Mouse (Mus musculus): ENCODE measurements around the gene Cacna1h. TPM values are rescaled to one million over a fixed set of nuclear protein-coding genes. Genes with fewer than 3 reads are reported as not detected.

Gene Cacna1h
- polyA plus RNA-seq, 1 experiment from 2014 or later = 10.3 TPM

- Histone ChIP-seq H3K4me3 (ENCODE audit: low read depth, low read length) (no peak within 1 kb of the TSS), H3K27me3 (ENCODE audit: control insufficient read depth, insufficient read depth, low read length) (peaks cover 2% of the 10 kb centered on the region; the same call in 1 of the 2 replicates), H3K27ac (ENCODE audit: low read depth, low read length) (no peak within 1 kb of the TSS), H3K9ac (ENCODE audit: low read depth, low read length) (no peak within 1 kb of the TSS), H3K9me3 (replicated peaks; ENCODE audit: control insufficient read depth, low read length) (no peaks in the 10 kb centered on the region), H3K36me3 (ENCODE audit: control insufficient read depth, insufficient read depth, low read length) (no peaks in the 10 kb centered on the region), H3K4me2 (no peak within 1 kb of the TSS), H3K4me1 (ENCODE audit: control insufficient read depth, insufficient read depth, low read length) (no peaks in the 10 kb centered on the region)
- 71% methylated on average over 2 of the region's 2 CpGs for WGBS (ENCODE audit: insufficient replicate concordance)
- no peak for ATAC-seq (replicated peaks; ENCODE audit: insufficient number of reproducible peaks, low FRiP score, low TSS enrichment)
These were observed 67.6 kb downstream of the Cacna1h start, which contains the start of gene Tpsb2 for GRCm38 (mm10) chr17:25366005-25366404. Gene Tpsb2, plus strand, starts transcription at chr17:25366305.

- H3K4me3 ChIP-seq (ENCODE audit: low read depth, low read length) = no peak overlapping the region
- H3K4me2 ChIP-seq = no peak overlapping the region
- H3K4me1 ChIP-seq (ENCODE audit: control insufficient read depth, insufficient read depth, low read length) = no peaks in the 10 kb centered on the region
- no peak for ATAC-seq (replicated peaks; ENCODE audit: insufficient number of reproducible peaks, low FRiP score, low TSS enrichment)
- H3K9ac ChIP-seq (ENCODE audit: low read depth, low read length) = no peak overlapping the region
- H3K36me3 ChIP-seq (ENCODE audit: control insufficient read depth, insufficient read depth, low read length) = no peaks in the 10 kb centered on the region
- peaks cover 2% of the 10 kb centered on the region; the same call in 1 of the 2 replicates for H3K27me3 ChIP-seq (ENCODE audit: control insufficient read depth, insufficient read depth, low read length)
- no peaks in the 10 kb centered on the region for H3K9me3 ChIP-seq (replicated peaks; ENCODE audit: control insufficient read depth, low read length)
- 4% methylated on average over 1 of the region's 1 CpGs for WGBS (ENCODE audit: insufficient replicate concordance)
- H3K27ac ChIP-seq (ENCODE audit: low read depth, low read length) = no peak overlapping the region
These were observed 69.9 kb downstream of the Cacna1h start for GRCm38 (mm10) chr17:25363726-25364125.

- WGBS (ENCODE audit: insufficient replicate concordance) = 57% methylated on average over 2 of the region's 2 CpGs
These were observed 72.3 kb downstream of the Cacna1h start for GRCm38 (mm10) chr17:25361291-25361690.

DNA sequence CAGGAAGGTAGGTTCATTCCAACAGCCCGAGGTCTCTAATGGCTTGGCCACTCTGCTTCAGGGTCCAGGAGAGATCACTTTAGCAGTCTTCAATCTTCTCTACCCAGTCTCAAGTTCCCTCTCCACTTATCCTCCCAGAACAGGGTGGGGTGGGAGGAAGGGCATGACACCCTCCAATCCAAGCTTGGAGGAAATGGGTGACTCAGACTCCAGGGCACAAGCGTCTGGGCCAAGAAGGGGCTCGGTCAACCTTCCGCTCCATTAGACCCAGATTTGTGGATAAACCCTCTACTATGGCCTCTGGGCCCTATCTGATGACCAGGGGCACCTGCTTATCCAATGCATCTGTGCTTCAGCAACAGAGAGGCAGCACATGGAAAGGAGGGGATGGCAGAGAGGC is 88.1 kb downstream of the Cacna1h start, which contains the start of gene Tpsab1:
Gene Tpsab1 (minus strand): TSS at position 101 of the 400 bp plus-strand sequence.
- Histone ChIP-seq H3K4me2 (no peak within 1 kb of the TSS), H3K9ac (ENCODE audit: low read depth, low read length) (no peak within 1 kb of the TSS), H3K27me3 (ENCODE audit: control insufficient read depth, insufficient read depth, low read length) (no peaks in the 10 kb centered on the region; the same call in 1 of the 2 replicates), H3K4me1 (ENCODE audit: control insufficient read depth, insufficient read depth, low read length) (no peaks in the 10 kb centered on the region), H3K27ac (ENCODE audit: low read depth, low read length) (no peak within 1 kb of the TSS), H3K36me3 (ENCODE audit: control insufficient read depth, insufficient read depth, low read length) (no peaks in the 10 kb centered on the region), H3K4me3 (ENCODE audit: low read depth, low read length) (no peak within 1 kb of the TSS), H3K9me3 (replicated peaks; ENCODE audit: control insufficient read depth, low read length) (no peaks in the 10 kb centered on the region)
- WGBS (ENCODE audit: insufficient replicate concordance) = 83% methylated on average over 4 of the region's 4 CpGs
- no peak for ATAC-seq (replicated peaks; ENCODE audit: insufficient number of reproducible peaks, low FRiP score, low TSS enrichment)

More at GRCm38 (mm10) chr17:25361291-25361690, 72.3 kb downstream of the Cacna1h start:
- no peak overlapping the region for H3K9ac ChIP-seq (ENCODE audit: low read depth, low read length)
- no peak overlapping the region for H3K4me2 ChIP-seq
- no peaks in the 10 kb centered on the region for H3K4me1 ChIP-seq (ENCODE audit: control insufficient read depth, insufficient read depth, low read length)
- H3K27me3 ChIP-seq (ENCODE audit: control insufficient read depth, insufficient read depth, low read length) = no peaks in the 10 kb centered on the region; the same call in 1 of the 2 replicates
- no peaks in the 10 kb centered on the region for H3K9me3 ChIP-seq (replicated peaks; ENCODE audit: control insufficient read depth, low read length)
- H3K4me3 ChIP-seq (ENCODE audit: low read depth, low read length) = no peak overlapping the region
- ATAC-seq (replicated peaks; ENCODE audit: insufficient number of reproducible peaks, low FRiP score, low TSS enrichment) = no peak
- H3K36me3 ChIP-seq (ENCODE audit: control insufficient read depth, insufficient read depth, low read length) = no peaks in the 10 kb centered on the region
- H3K27ac ChIP-seq (ENCODE audit: low read depth, low read length) = no peak overlapping the region

GRCm38 (mm10) chr17:25341490-25341889 is 92.1 kb downstream of the Cacna1h start:
- ATAC-seq (replicated peaks; ENCODE audit: insufficient number of reproducible peaks, low FRiP score, low TSS enrichment) = no peak
- no peak overlapping the region for H3K9ac ChIP-seq (ENCODE audit: low read depth, low read length)
- no peak overlapping the region for H3K4me3 ChIP-seq (ENCODE audit: low read depth, low read length)
- no peak overlapping the region for H3K27ac ChIP-seq (ENCODE audit: low read depth, low read length)
- no peak overlapping the region for H3K4me2 ChIP-seq
- no peaks in the 10 kb centered on the region for H3K27me3 ChIP-seq (ENCODE audit: control insufficient read depth, insufficient read depth, low read length)
- H3K9me3 ChIP-seq (replicated peaks; ENCODE audit: control insufficient read depth, low read length) = no peaks in the 10 kb centered on the region; the same call in 1 of the 2 replicates
- 45% methylated on average over 3 of the region's 3 CpGs for WGBS (ENCODE audit: insufficient replicate concordance)
- no peaks in the 10 kb centered on the region for H3K4me1 ChIP-seq (ENCODE audit: control insufficient read depth, insufficient read depth, low read length)
- no peaks in the 10 kb centered on the region for H3K36me3 ChIP-seq (ENCODE audit: control insufficient read depth, insufficient read depth, low read length)

DNA sequence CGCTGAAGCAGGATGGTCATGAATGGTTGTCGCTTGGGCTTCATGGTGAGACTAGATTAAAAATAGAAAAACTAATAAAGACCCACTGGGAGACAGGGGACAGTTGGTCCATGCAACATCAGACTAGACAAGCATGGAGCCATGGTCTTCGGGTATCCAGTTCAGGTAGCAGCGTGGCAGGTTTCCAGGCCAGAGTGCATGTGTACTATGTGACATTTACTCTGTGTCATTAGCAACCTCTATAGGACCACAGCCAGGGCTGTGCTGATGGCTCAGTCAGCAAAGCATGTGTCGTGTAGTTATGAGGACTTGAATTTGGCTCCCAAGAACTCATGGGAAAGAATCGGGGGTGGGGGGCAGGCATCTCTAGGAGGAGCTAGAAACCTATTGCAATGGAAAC is 93.6 kb downstream of the Cacna1h start:
- Histone ChIP-seq H3K9me3 (replicated peaks; ENCODE audit: control insufficient read depth, low read length) (no peaks in the 10 kb centered on the region; the same call in 1 of the 2 replicates), H3K4me1 (ENCODE audit: control insufficient read depth, insufficient read depth, low read length) (no peaks in the 10 kb centered on the region), H3K36me3 (ENCODE audit: control insufficient read depth, insufficient read depth, low read length) (no peaks in the 10 kb centered on the region), H3K4me2 (no peak overlapping the region), H3K4me3 (ENCODE audit: low read depth, low read length) (no peak overlapping the region), H3K27ac (ENCODE audit: low read depth, low read length) (no peak overlapping the region), H3K9ac (ENCODE audit: low read depth, low read length) (no peak overlapping the region), H3K27me3 (ENCODE audit: control insufficient read depth, insufficient read depth, low read length) (peaks cover 1% of the 10 kb centered on the region; the same call in 1 of the 2 replicates)
- ATAC-seq (replicated peaks; ENCODE audit: insufficient number of reproducible peaks, low FRiP score, low TSS enrichment) = no peak
- 77% methylated on average over 6 of the region's 6 CpGs for WGBS (ENCODE audit: insufficient replicate concordance)

DNA sequence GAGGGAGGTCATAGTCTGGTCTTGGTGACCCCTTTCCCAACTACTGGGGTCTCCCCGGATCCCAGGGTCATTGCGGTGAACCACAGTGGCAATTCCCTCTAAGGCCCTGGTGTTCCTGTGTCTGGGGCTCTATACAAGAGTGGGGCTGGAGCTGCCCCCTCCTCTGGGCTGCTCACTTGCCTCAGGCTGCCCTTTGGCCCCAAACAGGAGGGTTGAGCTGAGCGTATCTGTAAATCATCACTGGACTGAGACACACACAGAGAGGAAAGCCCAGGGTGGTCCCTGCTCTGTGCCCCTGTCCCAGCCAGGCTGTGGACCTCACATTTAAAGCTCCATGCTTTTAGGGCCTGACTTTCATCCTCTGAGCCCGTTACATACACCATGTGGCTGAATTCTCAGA is 95.4 kb downstream of the Cacna1h start:
- Histone ChIP-seq H3K4me3 (ENCODE audit: low read depth, low read length) (no peak overlapping the region), H3K4me2 (no peak overlapping the region), H3K9ac (ENCODE audit: low read depth, low read length) (no peak overlapping the region), H3K9me3 (replicated peaks; ENCODE audit: control insufficient read depth, low read length) (no peaks in the 10 kb centered on the region; the same call in 1 of the 2 replicates), H3K36me3 (ENCODE audit: control insufficient read depth, insufficient read depth, low read length) (no peaks in the 10 kb centered on the region), H3K27ac (ENCODE audit: low read depth, low read length) (no peak overlapping the region), H3K27me3 (ENCODE audit: control insufficient read depth, insufficient read depth, low read length) (peaks cover 7% of the 10 kb centered on the region), H3K4me1 (ENCODE audit: control insufficient read depth, insufficient read depth, low read length) (no peaks in the 10 kb centered on the region)
- 80% methylated on average over 4 of the region's 4 CpGs for WGBS (ENCODE audit: insufficient replicate concordance)
- no peak for ATAC-seq (replicated peaks; ENCODE audit: insufficient number of reproducible peaks, low FRiP score, low TSS enrichment)

- Histone ChIP-seq H3K36me3 (ENCODE audit: control insufficient read depth, insufficient read depth, low read length) (no peaks in the 10 kb centered on the region), H3K27me3 (ENCODE audit: control insufficient read depth, insufficient read depth, low read length) (peaks cover 21% of the 10 kb centered on the region), H3K9ac (ENCODE audit: low read depth, low read length) (no peak overlapping the region), H3K9me3 (replicated peaks; ENCODE audit: control insufficient read depth, low read length) (no peaks in the 10 kb centered on the region; the same call in 1 of the 2 replicates), H3K4me2 (no peak overlapping the region), H3K27ac (ENCODE audit: low read depth, low read length) (no peak overlapping the region), H3K4me3 (ENCODE audit: low read depth, low read length) (no peak overlapping the region), H3K4me1 (ENCODE audit: control insufficient read depth, insufficient read depth, low read length) (no peaks in the 10 kb centered on the region)
- ATAC-seq (replicated peaks; ENCODE audit: insufficient number of reproducible peaks, low FRiP score, low TSS enrichment) = no peak
- 1% methylated on average over 8 of the region's 8 CpGs for WGBS (ENCODE audit: insufficient replicate concordance)
These were observed 99.6 kb downstream of the Cacna1h start for GRCm38 (mm10) chr17:25333943-25334342.

DNA sequence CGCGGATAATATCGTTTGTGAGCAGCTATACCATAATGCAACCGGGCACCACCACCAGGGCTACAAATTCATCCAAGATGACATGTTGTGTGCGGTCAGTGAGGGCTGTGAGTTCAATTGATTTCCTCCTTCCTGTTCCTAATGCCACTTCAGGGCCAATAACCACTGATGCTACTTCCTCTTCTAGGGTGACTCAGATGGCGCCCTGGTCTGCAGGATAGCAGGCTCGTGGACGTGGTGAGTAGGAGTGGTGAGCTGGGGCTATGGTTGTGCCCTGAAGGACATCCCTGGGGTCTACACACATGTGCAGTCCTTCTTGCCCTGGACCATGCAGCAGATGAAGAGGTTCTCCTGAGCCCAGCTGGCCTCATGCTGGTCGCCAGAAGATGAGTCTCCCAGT is 101.3 kb downstream of the Cacna1h start:
- 67% methylated on average over 9 of the region's 9 CpGs for WGBS (ENCODE audit: insufficient replicate concordance)
- H3K4me3 ChIP-seq (ENCODE audit: low read depth, low read length) = no peak overlapping the region
- H3K27me3 ChIP-seq (ENCODE audit: control insufficient read depth, insufficient read depth, low read length) = peaks cover 21% of the 10 kb centered on the region
- no peaks in the 10 kb centered on the region for H3K4me1 ChIP-seq (ENCODE audit: control insufficient read depth, insufficient read depth, low read length)
- H3K9me3 ChIP-seq (replicated peaks; ENCODE audit: control insufficient read depth, low read length) = no peaks in the 10 kb centered on the region
- H3K9ac ChIP-seq (ENCODE audit: low read depth, low read length) = no peak overlapping the region
- H3K4me2 ChIP-seq = no peak overlapping the region
- no peak for ATAC-seq (replicated peaks; ENCODE audit: insufficient number of reproducible peaks, low FRiP score, low TSS enrichment)
- no peak overlapping the region for H3K27ac ChIP-seq (ENCODE audit: low read depth, low read length)
- no peaks in the 10 kb centered on the region for H3K36me3 ChIP-seq (ENCODE audit: control insufficient read depth, insufficient read depth, low read length)

Data from heart, embryonic 11.5 days (tissue).